Mouse (Mus musculus) B cell, adult 2 months (primary cell): ENCODE measurements around the gene C1qtnf1.

Experiments used
- DNase-seq, 2 experiments: peaks; one replicate each; pipeline ENCODE4 v3.0.0; 2022

The C1qtnf1 gene

GRCm38 (mm10) chr11:118476396-118477373 lies 48.7 kb downstream of the C1qtnf1 start, which contains the start of gene Engase:
TSS of gene Engase (plus strand) at chr11:118476829.
- peak; percentile 87 to 89 for DNase-seq

- DNase-seq: no peak
Observed at GRCm38 (mm10) chr11:118479776-118480175, 51.8 kb downstream of the C1qtnf1 start.

- no peak for DNase-seq
Observed at GRCm38 (mm10) chr11:118481231-118481630, 53.2 kb downstream of the C1qtnf1 start.

- DNase-seq: no peak
Observed at GRCm38 (mm10) chr11:118481751-118482150, 53.7 kb downstream of the C1qtnf1 start.

- no peak for DNase-seq
Observed at GRCm38 (mm10) chr11:118484169-118484568, 56.2 kb downstream of the C1qtnf1 start.

- no peak for DNase-seq
Observed at GRCm38 (mm10) chr11:118485338-118485737, 57.3 kb downstream of the C1qtnf1 start.

GRCm38 (mm10) chr11:118485780-118486179 lies 57.8 kb downstream of the C1qtnf1 start:
- DNase-seq: no peak

GRCm38 (mm10) chr11:118486281-118486680 lies 58.3 kb downstream of the C1qtnf1 start:
- DNase-seq: no peak

GRCm38 (mm10) chr11:118486881-118487772 lies 59.1 kb downstream of the C1qtnf1 start:
- no peak for DNase-seq

GRCm38 (mm10) chr11:118488191-118488906 lies 60.3 kb downstream of the C1qtnf1 start:
- no peak for DNase-seq

- no peak for DNase-seq
Observed at GRCm38 (mm10) chr11:118488907-118489270, 60.9 kb downstream of the C1qtnf1 start.

- peak; percentile 86 for DNase-seq
Observed at GRCm38 (mm10) chr11:118490566-118491218, 62.7 kb downstream of the C1qtnf1 start.

GRCm38 (mm10) chr11:118491230-118491629 lies 63.2 kb downstream of the C1qtnf1 start:
- no peak for DNase-seq

GRCm38 (mm10) chr11:118493458-118493857 lies 65.5 kb downstream of the C1qtnf1 start:
- no peak for DNase-seq

GRCm38 (mm10) chr11:118494001-118494737 lies 66.2 kb downstream of the C1qtnf1 start:
- DNase-seq: no peak

GRCm38 (mm10) chr11:118495065-118495464 lies 67.1 kb downstream of the C1qtnf1 start:
- DNase-seq: no peak

GRCm38 (mm10) chr11:118496066-118496689 lies 68.2 kb downstream of the C1qtnf1 start:
- no peak for DNase-seq
